Mouse (Mus musculus): ENCODE measurements around the gene Rere.
"Not testable (repeated sequence)": the region's sequence is repeated elsewhere in the genome, so short reads cannot be mapped to it uniquely, and the experiment has no call there.

Rere gene

GRCm38 (mm10) chr4:150504304-150505021, 223.0 kb downstream of the Rere start:
- no peak for DNase-seq (ENCODE audit: low read depth, low spot score)

- no peak for DNase-seq (ENCODE audit: low read depth, low spot score)
These were observed 227.7 kb downstream of the Rere start for GRCm38 (mm10) chr4:150509026-150509712.

GRCm38 (mm10) chr4:150510036-150510435, 228.6 kb downstream of the Rere start:
- DNase-seq (ENCODE audit: low read depth, low spot score), result no peak

- DNase-seq (ENCODE audit: low read depth, low spot score), result not testable (repeated sequence)
These were observed 231.9 kb downstream of the Rere start for GRCm38 (mm10) chr4:150513387-150513786.

GRCm38 (mm10) chr4:150516201-150516600, 234.8 kb downstream of the Rere start:
- DNase-seq (ENCODE audit: low read depth, low spot score), result no peak

GRCm38 (mm10) chr4:150517381-150517780, 235.9 kb downstream of the Rere start:
- DNase-seq (ENCODE audit: low read depth, low spot score), result no peak

- DNase-seq (ENCODE audit: low read depth, low spot score), result no peak
These were observed 237.4 kb downstream of the Rere start for GRCm38 (mm10) chr4:150518826-150519225.

GRCm38 (mm10) chr4:150520069-150520468, 238.6 kb downstream of the Rere start:
- no peak for DNase-seq (ENCODE audit: low read depth, low spot score)

GRCm38 (mm10) chr4:150522425-150522824, 241.0 kb downstream of the Rere start:
- DNase-seq (ENCODE audit: low read depth, low spot score), result no peak

GRCm38 (mm10) chr4:150523351-150523750, 241.9 kb downstream of the Rere start:
- no peak for DNase-seq (ENCODE audit: low read depth, low spot score)

- DNase-seq (ENCODE audit: low read depth, low spot score), result no peak
These were observed 244.8 kb downstream of the Rere start for GRCm38 (mm10) chr4:150526269-150526668.

- DNase-seq (ENCODE audit: low read depth, low spot score), result no peak
These were observed 247.0 kb downstream of the Rere start for GRCm38 (mm10) chr4:150528426-150528825.

GRCm38 (mm10) chr4:150528846-150529245, 247.4 kb downstream of the Rere start:
- no peak for DNase-seq (ENCODE audit: low read depth, low spot score)

- DNase-seq (ENCODE audit: low read depth, low spot score), result no peak
These were observed 250.4 kb downstream of the Rere start for GRCm38 (mm10) chr4:150531869-150532268.

GRCm38 (mm10) chr4:150536821-150537510, 255.5 kb downstream of the Rere start:
- no peak for DNase-seq (ENCODE audit: low read depth, low spot score)

GRCm38 (mm10) chr4:150539846-150540245, 258.4 kb downstream of the Rere start:
- no peak for DNase-seq (ENCODE audit: low read depth, low spot score)

- no peak for DNase-seq (ENCODE audit: low read depth, low spot score)
These were observed 259.1 kb downstream of the Rere start for GRCm38 (mm10) chr4:150540392-150541094.

GRCm38 (mm10) chr4:150544231-150544630, 262.8 kb downstream of the Rere start:
- DNase-seq (ENCODE audit: low read depth, low spot score), result no peak

GRCm38 (mm10) chr4:150544652-150545258, 263.3 kb downstream of the Rere start:
- no peak for DNase-seq (ENCODE audit: low read depth, low spot score)

- no peak for DNase-seq (ENCODE audit: low read depth, low spot score)
These were observed 264.3 kb downstream of the Rere start for GRCm38 (mm10) chr4:150545775-150546174.

- DNase-seq (ENCODE audit: low read depth, low spot score), result not testable (repeated sequence)
These were observed 264.9 kb downstream of the Rere start for GRCm38 (mm10) chr4:150546296-150546695.

All from brain, embryonic 18.5 days (tissue).